Mouse (Mus musculus) intestine, embryonic 14.5 days (tissue): ENCODE measurements around the gene Crebrf. TPM values are rescaled to one million over a fixed set of nuclear protein-coding genes. Genes with fewer than 3 reads are reported as not detected.

Experiments
- ATAC-seq: fragments of 200-750 bp; cut with Nextera tagmentation; replicated peaks from 2 replicates; pipeline ENCODE4 v1.8.0; 2017; ENCODE audit warnings: low read depth, moderate number of reproducible peaks, moderate TSS enrichment, moderate library complexity; ENCODE audit not compliant: low FRiP score, low TSS enrichment
- DNase-seq: peaks from one replicate; pipeline ENCODE4 v3.0.0-alpha.2; 2018; ENCODE audit warnings: low spot score
- H3K27ac ChIP-seq: fragments of 300-500 bp; sonication (generic); 2 replicates; pipeline ENCODE4 v1.5.1; 2014; ENCODE audit warnings: low read depth, mild to moderate bottlenecking, control low read depth
- H3K27me3 ChIP-seq: fragments of 300-500 bp; sonication (generic); replicated peaks from 2 replicates; pipeline ENCODE4 v1.6.1; 2014; ENCODE audit warnings: low read length, control low read depth; ENCODE audit not compliant: control insufficient read depth, insufficient read depth
- H3K36me3 ChIP-seq: fragments of 300-500 bp; sonication (generic); 2 replicates; pipeline ENCODE4 v1.6.1; 2014; ENCODE audit warnings: low read length, control low read depth; ENCODE audit not compliant: control insufficient read depth, insufficient read depth
- H3K4me1 ChIP-seq: fragments of 300-500 bp; sonication (generic); replicated peaks from 2 replicates; pipeline ENCODE4 v1.6.1; 2014; ENCODE audit warnings: low read length, control low read depth, mixed read lengths; ENCODE audit not compliant: control insufficient read depth, insufficient read depth
- H3K4me2 ChIP-seq: fragments of 300-500 bp; sonication (generic); 2 replicates; pipeline ENCODE4 v1.6.1; 2014; ENCODE audit warnings: low read length
- H3K4me3 ChIP-seq: fragments of 300-500 bp; sonication (generic); 2 replicates; pipeline ENCODE4 v1.5.1; 2014; ENCODE audit warnings: low read depth, low read length, control low read depth, mixed read lengths
- H3K9ac ChIP-seq: fragments of 300-500 bp; sonication (generic); 2 replicates; pipeline ENCODE4 v1.6.1; 2014; ENCODE audit warnings: mild to moderate bottlenecking, low read length
- H3K9me3 ChIP-seq: fragments of 300-500 bp; sonication (generic); 2 replicates; pipeline ENCODE4 v1.6.1; 2016; ENCODE audit warnings: low read length, control low read depth; ENCODE audit not compliant: control insufficient read depth
- WGBS: fragments of 180-500 bp; shearing (Covaris S2); extraction: QIAGEN DNeasy Blood & Tissue Kit; methylation state at CpG from one replicate; pipeline ENCODE4 v1.1.7; 2014; 5-methylcytosine and 5-hydroxymethylcytosine counted together
- polyA plus RNA-seq: library from polyadenylated mRNA; unstranded; fragments of >200 nt; fragmentation: Nextera tagmentation; extraction: Ambion mirVana; gene quantifications from 2 replicates; pipeline ENCODE4 v1.2.1, GENCODE M21; 2014

Crebrf gene
- polyA plus RNA-seq, 1 experiment from 2014 or later = 8.5 TPM

DNA sequence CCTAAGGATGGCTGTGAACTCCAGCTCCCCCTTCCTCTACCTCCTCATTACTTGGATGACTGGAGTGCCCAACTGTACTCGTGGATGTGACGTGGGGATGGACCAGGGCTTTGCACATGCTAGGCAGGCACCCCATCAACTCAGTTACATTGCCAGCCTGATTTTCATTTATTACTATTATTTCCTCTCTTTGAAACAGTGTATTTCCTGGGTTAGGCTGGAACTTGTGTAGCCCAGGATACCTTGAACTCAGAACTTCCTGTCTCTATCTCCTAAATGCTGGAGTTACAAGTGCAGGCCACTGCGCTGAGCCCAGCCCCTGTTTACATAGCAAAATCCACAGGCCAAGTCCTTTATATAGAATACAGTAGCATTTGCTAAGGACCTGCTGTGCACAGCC lies 87.4 kb downstream of the Crebrf start:
- no peaks in the 10 kb centered on the region for H3K36me3 ChIP-seq
- H3K4me3 ChIP-seq = no peak overlapping the region
- no peak overlapping the region for H3K27ac ChIP-seq
- ATAC-seq (no peak), DNase-seq (no peak)
- H3K4me1 ChIP-seq = no peaks in the 10 kb centered on the region
- WGBS = 80% methylated on average over 3 of the region's 3 CpGs
- no peak overlapping the region for H3K9ac ChIP-seq
- H3K9me3 ChIP-seq = no peaks in the 10 kb centered on the region
- H3K27me3 ChIP-seq = no peaks in the 10 kb centered on the region
- no peak overlapping the region for H3K4me2 ChIP-seq

DNA sequence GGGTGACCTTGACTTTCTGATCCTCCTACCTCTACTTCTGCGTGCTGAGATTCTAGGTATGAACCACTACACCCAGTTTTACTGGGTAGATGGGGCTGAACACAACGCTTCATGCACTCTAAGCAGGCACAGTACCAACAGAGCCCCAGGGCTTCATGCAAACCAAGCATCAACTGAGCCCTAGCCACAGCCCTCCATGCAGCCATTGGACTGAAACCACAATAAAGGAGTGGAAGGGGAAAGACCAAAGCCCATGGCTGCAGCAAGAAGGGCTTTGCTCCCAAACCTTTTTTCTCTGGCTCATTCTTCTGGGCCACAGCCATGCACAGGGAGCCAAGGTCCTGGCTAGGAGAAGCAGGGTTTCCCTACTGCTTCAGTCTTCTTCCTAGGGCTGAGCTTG lies 97.2 kb downstream of the Crebrf start:
- ATAC-seq = no peak
- H3K27me3 ChIP-seq = no peaks in the 10 kb centered on the region
- no peaks in the 10 kb centered on the region for H3K4me1 ChIP-seq
- WGBS = 85% methylated on average over 2 of the region's 2 CpGs
- H3K27ac ChIP-seq = no peak overlapping the region
- H3K4me2 ChIP-seq = no peak overlapping the region
- H3K4me3 ChIP-seq = no peak overlapping the region
- H3K36me3 ChIP-seq = no peaks in the 10 kb centered on the region
- no peaks in the 10 kb centered on the region for H3K9me3 ChIP-seq
- DNase-seq = no peak
- H3K9ac ChIP-seq = no peak overlapping the region

DNA sequence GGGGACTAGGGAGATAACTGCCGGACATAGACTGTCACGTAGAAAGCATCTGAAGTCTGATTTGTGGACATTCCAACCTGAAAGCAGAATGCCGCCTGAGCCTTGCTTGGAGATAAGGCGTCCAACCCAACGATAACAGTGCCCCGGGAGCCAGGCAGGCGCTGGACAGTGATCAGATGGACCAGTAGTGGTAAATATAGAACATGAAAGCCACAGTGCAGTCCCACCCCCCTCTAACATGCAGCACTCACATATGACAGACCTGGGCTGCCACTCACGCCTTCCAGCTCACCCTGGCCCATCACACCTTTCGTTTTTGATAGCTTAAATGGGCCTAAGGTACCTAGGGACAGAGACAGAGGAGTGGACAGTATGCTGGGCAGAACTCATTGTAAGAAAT lies 98.0 kb downstream of the Crebrf start:
- no peak overlapping the region for H3K4me2 ChIP-seq
- ATAC-seq = no peak
- H3K9me3 ChIP-seq = no peaks in the 10 kb centered on the region
- H3K4me1 ChIP-seq = no peaks in the 10 kb centered on the region
- WGBS = 67% methylated on average over 9 of the region's 9 CpGs
- H3K27me3 ChIP-seq = peaks cover 4% of the 10 kb centered on the region; the same call in 1 of the 2 replicates
- H3K27ac ChIP-seq = no peak overlapping the region
- H3K36me3 ChIP-seq = no peaks in the 10 kb centered on the region
- DNase-seq = no peak
- no peak overlapping the region for H3K9ac ChIP-seq
- H3K4me3 ChIP-seq = no peak overlapping the region

DNA sequence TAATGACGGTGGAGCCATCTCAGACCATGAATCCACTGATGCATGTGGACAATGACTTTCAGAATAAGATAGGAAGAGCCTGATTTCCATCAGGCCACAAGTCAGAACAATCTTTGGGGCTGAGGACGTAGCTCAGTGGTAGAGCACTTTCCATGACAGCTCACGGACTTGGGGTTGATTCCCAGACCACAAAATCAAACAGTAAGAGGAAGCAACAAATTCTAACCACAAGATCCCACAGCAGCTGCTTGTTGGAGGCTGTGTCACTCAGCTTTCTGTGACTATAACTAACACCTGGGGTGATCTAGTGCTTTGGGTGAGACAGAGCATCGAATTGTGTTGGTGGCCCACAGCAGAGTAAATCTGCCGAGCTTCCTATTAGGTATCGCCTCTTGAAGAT lies 101.4 kb downstream of the Crebrf start:
- no peaks in the 10 kb centered on the region for H3K36me3 ChIP-seq
- peaks cover 5% of the 10 kb centered on the region; the same call in 1 of the 2 replicates for H3K27me3 ChIP-seq
- no peaks in the 10 kb centered on the region for H3K4me1 ChIP-seq
- H3K27ac ChIP-seq = no peak overlapping the region
- no peak for DNase-seq
- no peaks in the 10 kb centered on the region for H3K9me3 ChIP-seq
- no peak for ATAC-seq
- WGBS = 79% methylated on average over 6 of the region's 6 CpGs
- no peak overlapping the region for H3K4me2 ChIP-seq
- H3K4me3 ChIP-seq = no peak overlapping the region
- no peak overlapping the region for H3K9ac ChIP-seq

DNA sequence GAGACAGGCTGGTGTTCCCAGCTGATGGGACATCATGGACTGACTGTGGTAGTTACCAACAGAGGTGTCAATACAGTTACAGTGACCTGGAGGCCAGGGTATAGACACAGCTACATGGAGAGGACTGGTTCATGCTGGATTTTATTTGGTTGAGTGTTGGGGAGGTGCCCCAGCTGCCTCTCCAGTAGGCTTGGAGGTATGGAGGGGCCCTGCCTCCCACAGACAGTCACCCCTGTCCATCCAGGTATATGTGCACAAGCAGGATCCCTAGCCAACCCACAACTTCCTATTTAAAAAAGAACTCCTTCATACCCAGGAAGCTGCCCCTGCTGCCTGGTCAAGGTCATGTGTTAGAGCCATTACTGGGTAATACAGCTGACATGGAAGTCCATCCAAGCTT lies 102.3 kb downstream of the Crebrf start:
- peaks cover 5% of the 10 kb centered on the region; the same call in 1 of the 2 replicates for H3K27me3 ChIP-seq
- DNase-seq (no peak), ATAC-seq (no peak)
- H3K9me3 ChIP-seq = no peaks in the 10 kb centered on the region
- H3K27ac ChIP-seq = no peak overlapping the region
- no peak overlapping the region for H3K9ac ChIP-seq
- no peak overlapping the region for H3K4me3 ChIP-seq
- no peaks in the 10 kb centered on the region for H3K36me3 ChIP-seq
- H3K4me2 ChIP-seq = no peak overlapping the region
- no peaks in the 10 kb centered on the region for H3K4me1 ChIP-seq

DNA sequence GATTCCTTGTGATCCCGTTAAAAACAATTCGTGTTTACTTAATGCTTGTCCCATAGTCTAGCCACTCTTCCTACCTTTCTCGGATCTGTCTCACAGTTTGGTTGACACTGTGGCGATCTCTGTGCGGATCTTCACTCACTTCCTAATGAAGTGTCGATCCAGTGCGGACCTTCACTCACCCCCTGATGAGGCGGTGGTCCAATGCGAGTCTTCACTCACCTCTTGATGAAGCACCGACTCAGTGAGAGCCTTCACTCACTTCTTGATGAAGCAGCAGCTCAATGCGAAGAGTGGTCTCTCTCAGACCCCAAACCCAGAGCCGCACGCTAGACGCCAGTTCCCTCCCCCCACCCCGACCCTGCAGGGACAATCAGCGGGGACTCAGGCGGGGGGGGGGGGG lies 110.7 kb downstream of the Crebrf start:
- WGBS = 69% methylated on average over 15 of the region's 17 CpGs
- DNase-seq = peak; percentile 45

More for the DNA sequence above, 110.7 kb downstream of the Crebrf start:
- Histone ChIP-seq H3K27me3 (peaks cover 10% of the 10 kb centered on the region), H3K36me3 (no peaks in the 10 kb centered on the region), H3K4me3 (no peak overlapping the region), H3K4me1 (no peaks in the 10 kb centered on the region), H3K9me3 (0 out of 2 replicates have a peak, but pooled peaks cover 3% of the 10 kb centered on the region), H3K4me2 (no peak overlapping the region), H3K27ac (no peak overlapping the region), H3K9ac (no peak overlapping the region)
- ATAC-seq = no peak

Other genes with a start within 250 kb of the Crebrf start
- 135 and 136 TPM in 2 replicates for gene Ergic1, start 154.2 kb upstream of the Crebrf start, polyA plus RNA-seq
- 14.5 and 17.0 TPM in 2 replicates for gene Dusp1, start 153.5 kb upstream of the Crebrf start, polyA plus RNA-seq
- 216 and 217 TPM in 2 replicates for gene Atp6v0e, start 52.4 kb upstream of the Crebrf start, polyA plus RNA-seq
- 44.3 and 51.2 TPM in 2 replicates for gene Bnip1, start 65.4 kb downstream of the Crebrf start, polyA plus RNA-seq
- gene Nkx2-5, start 129.4 kb downstream of the Crebrf start, polyA plus RNA-seq = 0.11 TPM in 1 of 2 replicates, not detected in the other
- 5.2 and 8.1 TPM in 2 replicates for gene Kifc5b, start 201.4 kb downstream of the Crebrf start, polyA plus RNA-seq
- gene Phf1, start 217.4 kb downstream of the Crebrf start, polyA plus RNA-seq = 6.0 and 6.4 TPM in 2 replicates
- gene Cuta, start 223.9 kb downstream of the Crebrf start, polyA plus RNA-seq = 195 and 197 TPM in 2 replicates
- gene Syngap1, start 225.6 kb downstream of the Crebrf start, polyA plus RNA-seq = 2.2 and 2.4 TPM in 2 replicates